In the genomic region with DNA sequence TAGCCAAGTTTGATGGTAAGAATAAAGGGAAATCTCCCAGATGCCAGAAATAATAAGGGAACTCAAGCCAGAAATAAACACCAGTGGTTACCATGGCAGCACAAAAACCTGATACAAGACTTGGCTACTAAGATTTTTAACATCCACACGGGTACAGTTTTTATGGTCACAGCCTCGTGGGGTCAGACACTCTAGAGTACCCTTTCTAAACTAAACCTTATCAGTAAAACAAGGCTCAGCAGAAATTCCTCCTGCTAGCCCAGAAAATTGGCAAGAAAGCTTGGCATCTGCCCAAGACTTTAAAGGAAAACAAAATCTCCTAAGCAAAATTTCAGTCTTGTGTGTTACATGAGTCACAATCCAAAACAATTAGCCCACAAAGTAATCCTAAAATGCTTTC, we compare ENCODE assay signal across 9 mouse cellular contexts. TPM values are rescaled to one million over a fixed set of nuclear protein-coding genes. Genes with fewer than 3 reads are reported as not detected.
DNase-seq lines count a peak whose midpoint lies in the region; ATAC-seq and TF ChIP-seq lines count a peak whose summit lies in the region.
"Had no signal": no experiment of that assay in that cellular context is flagged by ENCODE, and none has a peak within 500 bp of the region (broad histone marks: within the 10 kb centered on the region; RNA-seq: fewer than 3 reads in every experiment).

No protein-coding gene starts in this region.

- H3K27me3 ChIP-seq in forebrain, embryonic 13.5 days: no peaks in the 10 kb centered on the region
- H3K27me3 ChIP-seq in forebrain, embryonic 12.5 days: no peaks in the 10 kb centered on the region
- H3K27me3 ChIP-seq in forebrain, postnatal 0 days (ENCODE audit: insufficient read depth, low read length): no peaks in the 10 kb centered on the region

- H3K4me2 ChIP-seq in forebrain, embryonic 13.5 days: no peak overlapping the region
- H3K4me2 ChIP-seq in forebrain, embryonic 12.5 days: no peak overlapping the region
- no peak overlapping the region for H3K4me2 ChIP-seq in forebrain, postnatal 0 days (ENCODE audit: low read depth)

- peaks cover 11% of the 10 kb centered on the region for H3K4me1 ChIP-seq in forebrain, embryonic 13.5 days
- H3K4me1 ChIP-seq in forebrain, embryonic 12.5 days: peaks cover 5% of the 10 kb centered on the region; the same call in 1 of the 2 replicates
- peaks cover 9% of the 10 kb centered on the region for H3K4me1 ChIP-seq in forebrain, postnatal 0 days (ENCODE audit: insufficient read depth)

- H3K36me3 ChIP-seq in forebrain, embryonic 13.5 days (ENCODE audit: poor library complexity, severe bottlenecking): no peaks in the 10 kb centered on the region
- H3K36me3 ChIP-seq in forebrain, embryonic 12.5 days (replicated peaks): no peaks in the 10 kb centered on the region
- no peaks in the 10 kb centered on the region for H3K36me3 ChIP-seq in forebrain, postnatal 0 days (ENCODE audit: insufficient read depth)

- peak; percentile 63 for ATAC-seq in forebrain, embryonic 13.5 days
- ATAC-seq in forebrain, embryonic 12.5 days (ENCODE audit: low FRiP score): no peak
- ATAC-seq in forebrain, postnatal 0 days: peak; percentile 34; the same call in 1 of the 2 replicates

- TF ChIP-seq CTCF in forebrain, postnatal 0 days (IDR thresholded peaks at IDR 0.05; ENCODE audit: low read depth): no peak

- intact Hi-C loops in left cerebral cortex, postnatal 14 days (cut with DNase I): no loop called here

- WGBS in forebrain, embryonic 13.5 days: 29% methylated on average over 2 of the region's 2 CpGs
- 47% methylated on average over 2 of the region's 2 CpGs for WGBS in forebrain, embryonic 12.5 days
- 4% methylated on average over 2 of the region's 2 CpGs for WGBS in forebrain, postnatal 0 days

- H3K4me3 ChIP-seq in forebrain, embryonic 13.5 days: no peak overlapping the region
- no peak overlapping the region for H3K4me3 ChIP-seq in forebrain, embryonic 12.5 days (replicated peaks)
- H3K4me3 ChIP-seq in forebrain, postnatal 0 days (ENCODE audit: low read depth, low read length): no peak overlapping the region

- no peaks in the 10 kb centered on the region for H3K9me3 ChIP-seq in forebrain, embryonic 13.5 days (replicated peaks)
- no peaks in the 10 kb centered on the region for H3K9me3 ChIP-seq in forebrain, embryonic 12.5 days
- H3K9me3 ChIP-seq in forebrain, postnatal 0 days (ENCODE audit: low read length): no peaks in the 10 kb centered on the region

- DNase-seq in left cerebral cortex, postnatal 14 days (ENCODE audit: low spot score in 2 of 2): peak; percentile 10 to 20
- no peak for DNase-seq in left cerebral cortex, adult 18-20 months (ENCODE audit: low spot score in 2 of 2)
- DNase-seq in forebrain, postnatal 0 days: peak; percentile 64
- peak; percentile 3 to 6 for DNase-seq in layer of hippocampus, postnatal 14 days (ENCODE audit: low spot score in 2 of 2)
- DNase-seq in gastrocnemius, adult 8-10 months (ENCODE audit: low spot score in 2 of 2): no peak
- no peak for DNase-seq in frontal cortex, postnatal 10 days (ENCODE audit: low spot score in 2 of 2)
- DNase-seq: cerebellum, adult 11-12 months had no signal

- no peak overlapping the region for H3K9ac ChIP-seq in forebrain, embryonic 13.5 days
- H3K9ac ChIP-seq in forebrain, embryonic 12.5 days: no peak overlapping the region
- no peak overlapping the region for H3K9ac ChIP-seq in forebrain, postnatal 0 days

- H3K27ac ChIP-seq in forebrain, embryonic 13.5 days: no peak overlapping the region
- no peak overlapping the region for H3K27ac ChIP-seq in forebrain, embryonic 12.5 days
- no peak overlapping the region for H3K27ac ChIP-seq in forebrain, postnatal 0 days (ENCODE audit: low read depth, low read length)

RNA-seq across cellular contexts. Expression of a gene that starts 17.0 kb away (rescaled TPM):
- polyA plus RNA-seq in forebrain, embryonic 13.5 days (2015; fragmentation: Nextera tagmentation; extraction: Ambion mirVana): 1.1 and 1.2 TPM in 2 replicates
- polyA plus RNA-seq in forebrain, embryonic 12.5 days (2016; fragmentation: Nextera tagmentation; extraction: Ambion mirVana): 4.9 and 8.1 TPM in 2 replicates
- total RNA-seq in left cerebral cortex, postnatal 14 days (2021): 1 to 10 TPM; 3.5 to 5.4 TPM
- total RNA-seq in left cerebral cortex, adult 18-20 months (2021): 1 to 10 TPM; 1.6 to 2.8 TPM
- 4.1 and 4.5 TPM in 2 replicates for total RNA-seq in forebrain, postnatal 0 days (2014; rRNA removed)
- 0.80 and 1.2 TPM in 2 replicates for polyA plus RNA-seq in forebrain, postnatal 0 days (2015; fragmentation: Nextera tagmentation; extraction: Ambion mirVana)
- total RNA-seq in layer of hippocampus, postnatal 14 days (2021): 1 to 10 TPM; 5.8 to 5.9 TPM
- 1 to 10 TPM; 6.5 to 8.5 (median 6.9) TPM for total RNA-seq in gastrocnemius, adult 8-10 months (2022)

Comparison
In these comparisons a context has a peak if more than half of its experiments do, and no peak if none do; other contexts are left out.
1. DNase-seq: peak in left cerebral cortex, postnatal 14 days (2 of 2), forebrain, postnatal 0 days (single experiment) and layer of hippocampus, postnatal 14 days (2 of 2); none in left cerebral cortex, adult 18-20 months (0 of 2), gastrocnemius, adult 8-10 months (0 of 2) and frontal cortex, postnatal 10 days (0 of 2).